Mouse (Mus musculus) left cerebral cortex, adult 2 months (tissue): ENCODE data around the gene Il4i1. TPM values are rescaled to one million over a fixed set of nuclear protein-coding genes. Genes with fewer than 3 reads are reported as not detected.
A peak's percentile ranks its signal among the peaks of the same experiment; 100 is the strongest.

Source experiments
- DNase-seq, 2 experiments: peaks; one replicate each; pipeline ENCODE4 v3.0.0; 2021 to 2022; ENCODE audit warnings: low spot score in 2 of 2, mixed read lengths in 1 of 2; ENCODE audit errors: extremely low spot score in 1 of 2
- H3K27ac ChIP-seq: fragments of 200-600 bp; 2 replicates; pipeline ENCODE4 v1.8.1; 2022
- H3K4me3 ChIP-seq: fragments of 200-600 bp; 2 replicates; pipeline ENCODE4 v1.8.1; 2022
- CTCF ChIP-seq: fragments of 200-600 bp; IDR thresholded peaks from 2 replicates; pipeline ENCODE4 v1.8.1; 2022; ENCODE audit warnings: antibody characterized with exemption, mild to moderate bottlenecking, moderate library complexity
- intact Hi-C: fragments of 180-260 bp; cut with DNase I; formaldehyde crosslinking; loops from one replicate; pipeline ENCODE4 v1.15.1; 2025
- total RNA-seq, 2 experiments: library from RNA; stranded (reverse); gene quantifications; 2 replicates each; pipeline ENCODE4 v1.2.3; 2021

Il4i1 gene
- total RNA-seq, 2 experiments from 2014 or later, result 1.8 to 2.0 TPM

DNA sequence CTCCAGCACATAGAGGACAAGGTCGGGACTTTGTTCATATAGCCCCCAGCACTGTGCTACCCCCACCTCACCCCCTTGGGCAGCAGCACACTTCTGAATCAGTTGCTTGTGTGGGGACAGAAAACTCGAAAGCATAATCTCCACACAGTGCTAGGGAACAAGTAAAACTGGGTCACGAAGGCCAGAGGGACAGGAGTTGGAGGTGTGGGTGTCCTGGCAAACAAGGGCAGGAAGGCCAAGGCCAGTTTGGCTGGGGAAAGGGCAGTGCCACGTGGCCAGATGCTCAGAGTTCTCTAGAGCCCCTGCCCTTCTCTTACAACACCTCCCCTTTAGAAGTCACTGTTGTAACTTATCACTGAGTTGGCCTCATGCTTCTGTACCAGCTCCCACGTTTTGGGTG lies 3.7 kb downstream of the Il4i1 start:
- DNase-seq, result peak; percentile 6 to 10
- Histone ChIP-seq H3K4me3 (no peak overlapping the region), H3K27ac (peak overlapping the region; percentile 95; the same call in 1 of the 2 replicates)
- intact Hi-C loops, result loop anchor here (2.0 kb wide), 1 partner anchor 29 kb away; the partner anchor contains the start of genes Akt1s1 and Tbc1d17
- no peak for TF ChIP-seq CTCF

DNA sequence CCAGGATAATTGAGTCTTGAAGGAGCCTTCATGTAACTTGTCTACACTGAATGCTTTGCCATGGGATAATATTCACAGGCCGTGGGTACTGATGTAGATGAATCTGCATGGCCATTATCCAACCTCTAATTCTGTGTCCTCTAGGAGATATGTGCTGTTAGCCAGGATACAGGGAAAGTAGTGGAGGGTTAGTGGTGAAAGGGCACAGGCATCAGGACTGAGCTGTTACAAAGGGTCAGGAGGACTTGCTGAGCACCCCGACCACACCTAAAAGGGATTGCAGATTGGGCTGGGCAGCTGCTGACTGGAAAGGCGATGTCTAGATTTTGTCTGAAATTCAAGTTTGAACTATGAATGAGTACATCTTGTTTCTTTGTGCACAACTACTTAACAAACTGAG lies 4.3 kb downstream of the Il4i1 start:
- Histone ChIP-seq H3K4me3 (no peak overlapping the region), H3K27ac (no peak overlapping the region)
- peak in 1 of 2 experiments; percentile 4 for DNase-seq
- TF ChIP-seq CTCF, result no peak
- intact Hi-C loops, result no loop called here

DNA sequence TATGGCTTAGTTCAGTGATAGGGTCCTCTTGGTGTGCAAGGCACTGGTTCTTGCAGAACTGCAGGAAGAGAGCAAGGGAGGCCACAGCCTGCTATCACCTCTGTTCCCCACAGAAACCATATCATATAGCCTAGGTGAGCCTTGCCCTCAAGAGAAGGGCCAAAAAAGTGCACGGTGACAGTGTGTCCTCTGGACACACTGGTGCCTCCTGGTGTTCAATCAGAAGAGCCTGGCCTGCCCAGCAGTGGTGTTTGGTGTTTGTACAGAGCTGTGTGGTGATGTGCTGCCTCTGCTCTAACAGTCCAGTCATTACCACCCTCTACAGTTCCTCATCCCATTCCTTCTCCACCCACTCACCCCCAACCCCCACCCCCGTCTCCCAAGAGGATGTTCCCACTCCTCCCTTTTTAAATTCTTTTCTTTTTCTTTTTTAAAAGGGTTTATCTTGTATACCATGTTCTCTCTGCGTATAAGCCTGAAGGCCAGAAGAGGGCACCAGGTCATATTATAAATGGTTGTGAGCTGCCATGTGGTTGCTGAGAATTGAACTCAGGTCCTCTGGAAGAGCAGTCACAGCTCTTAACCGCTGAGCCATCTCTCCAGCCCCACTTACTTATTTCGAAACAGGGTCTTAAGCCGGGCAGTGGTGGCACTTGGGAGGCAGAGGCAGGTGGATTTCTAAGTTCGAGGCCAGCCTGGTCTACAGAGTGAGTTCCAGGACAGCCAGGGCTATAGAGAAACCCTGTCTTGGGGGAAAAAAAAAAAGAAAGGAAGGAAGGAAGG lies 5.7 kb downstream of the Il4i1 start:
- peak; percentile 4 to 6 for DNase-seq
- intact Hi-C loops, result no loop called here
- no peak; the same call in 1 of the 2 replicates for TF ChIP-seq CTCF
- Histone ChIP-seq H3K4me3 (no peak overlapping the region), H3K27ac (no peak overlapping the region)

- TF ChIP-seq CTCF, result peak; percentile 17
- Histone ChIP-seq H3K27ac (no peak overlapping the region), H3K4me3 (no peak overlapping the region)
- intact Hi-C loops, result no loop called here
- DNase-seq, result no peak
Measured at GRCm38 (mm10) chr7:44823409-44823808, 7.2 kb downstream of the Il4i1 start.

DNA sequence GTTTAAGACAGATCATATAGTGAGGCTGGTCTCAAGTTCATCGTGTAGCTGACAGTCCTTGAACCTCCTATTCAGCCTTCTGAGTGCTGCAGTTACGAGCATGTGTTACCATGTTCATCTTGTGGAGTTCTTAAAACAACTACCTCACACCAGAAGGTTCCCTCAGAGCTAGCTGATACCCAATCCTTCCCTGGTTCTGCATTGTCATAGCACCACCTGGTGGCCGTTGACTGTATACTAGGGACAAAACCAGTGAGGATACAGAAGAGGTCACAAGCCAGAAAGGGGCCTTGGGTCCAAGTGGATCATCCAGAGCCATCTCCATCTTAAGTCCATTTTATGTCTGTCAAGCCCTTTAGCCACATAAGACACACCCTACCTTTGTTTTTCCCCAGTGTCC lies 8.7 kb downstream of the Il4i1 start:
- DNase-seq, result peak; percentile 73 to 81
- no peak overlapping the region for H3K4me3 ChIP-seq
- peak; percentile 94 for TF ChIP-seq CTCF
- intact Hi-C loops, result loop anchor here (1.0 to 2.0 kb wide), 2 partner anchors 76 to 101 kb away; partner anchors contain the start of gene Vrk3
- H3K27ac ChIP-seq, result no peak overlapping the region

- H3K4me3 ChIP-seq, result no peak overlapping the region
- intact Hi-C loops, result no loop called here
- no peak for TF ChIP-seq CTCF
- no peak for DNase-seq
- H3K27ac ChIP-seq, result no peak overlapping the region
Measured at GRCm38 (mm10) chr7:44826771-44827170, 10.6 kb downstream of the Il4i1 start.

- no peak for DNase-seq
- Histone ChIP-seq H3K27ac (no peak overlapping the region), H3K4me3 (no peak overlapping the region)
- TF ChIP-seq CTCF, result no peak
- intact Hi-C loops, result no loop called here
Measured at GRCm38 (mm10) chr7:44828706-44829105, 12.5 kb downstream of the Il4i1 start.

- no peak for TF ChIP-seq CTCF
- intact Hi-C loops, result no loop called here
- no peak for DNase-seq
- no peak overlapping the region for H3K27ac ChIP-seq
- H3K4me3 ChIP-seq, result no peak overlapping the region
Measured at GRCm38 (mm10) chr7:44832763-44833162, 16.6 kb downstream of the Il4i1 start.

DNA sequence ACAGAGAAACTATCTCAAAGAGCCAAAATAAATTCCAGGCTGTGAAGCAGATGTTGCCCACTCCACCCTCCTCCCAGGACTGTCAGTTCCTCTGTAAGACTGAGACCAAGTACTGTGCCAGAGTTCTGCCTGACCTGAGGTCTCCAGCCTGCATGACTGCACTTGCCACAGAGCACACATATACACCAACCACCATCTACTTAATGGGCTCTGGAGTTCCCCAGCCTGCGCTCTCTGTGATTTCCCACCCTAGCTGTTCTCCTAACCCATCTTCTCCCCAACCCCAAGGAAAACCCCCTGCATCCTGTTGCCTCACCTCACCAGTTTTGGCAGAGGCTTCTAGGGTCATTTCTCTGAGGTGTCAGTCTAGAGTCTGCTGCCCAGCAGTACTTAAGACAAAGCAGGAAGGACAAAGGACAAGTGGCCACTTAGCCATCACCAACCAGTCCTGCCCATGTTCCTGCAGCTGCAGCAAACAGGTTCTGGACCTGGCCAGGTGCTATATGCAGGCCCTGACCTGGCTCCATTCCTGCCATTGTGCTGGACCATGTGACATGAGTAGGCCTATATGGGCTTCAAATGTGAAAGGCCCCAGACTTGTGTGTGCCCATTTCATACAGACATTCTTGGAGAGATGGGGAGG lies 19.3 kb downstream of the Il4i1 start:
- Histone ChIP-seq H3K4me3 (no peak overlapping the region), H3K27ac (no peak overlapping the region)
- intact Hi-C loops, result no loop called here
- no peak for TF ChIP-seq CTCF
- DNase-seq, result no peak

GRCm38 (mm10) chr7:44836016-44836404 lies 19.8 kb downstream of the Il4i1 start:
- DNase-seq, result no peak
- Histone ChIP-seq H3K27ac (no peak overlapping the region), H3K4me3 (no peak overlapping the region)
- TF ChIP-seq CTCF, result no peak
- intact Hi-C loops, result no loop called here

- DNase-seq, result no peak
- no peak overlapping the region for H3K27ac ChIP-seq
- intact Hi-C loops, result no loop called here
- H3K4me3 ChIP-seq, result no peak overlapping the region
- TF ChIP-seq CTCF, result no peak
Measured at GRCm38 (mm10) chr7:44836423-44837053, 20.4 kb downstream of the Il4i1 start.

DNA sequence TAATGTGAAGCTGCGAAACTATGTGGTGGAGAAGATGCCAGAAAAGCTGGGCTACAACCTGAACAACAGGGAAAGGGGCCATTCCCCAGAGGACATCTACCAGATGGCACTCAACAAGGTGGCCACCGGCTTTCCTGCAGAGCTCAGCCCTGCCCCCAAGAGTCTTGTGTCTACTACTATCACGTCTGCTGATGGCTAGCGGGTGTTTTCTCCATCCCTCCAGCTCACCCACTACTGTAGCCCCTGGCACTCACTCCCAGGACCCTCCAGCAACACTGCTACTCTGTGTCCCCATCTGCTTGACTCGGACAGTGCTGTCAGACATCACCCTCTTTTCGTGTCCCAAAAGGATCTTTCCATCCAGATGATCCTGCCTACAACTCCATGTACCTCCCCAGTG lies 21.9 kb downstream of the Il4i1 start:
- no peak for TF ChIP-seq CTCF
- no peak overlapping the region for H3K27ac ChIP-seq
- DNase-seq, result no peak
- no peak overlapping the region for H3K4me3 ChIP-seq
- intact Hi-C loops, result no loop called here
